Mouse (Mus musculus) c-Kit-positive CD71-positive TER-119-positive erythroid progenitor cells, embryonic 14.5 days (primary cell): ENCODE data around the gene Tmem25.
"Not testable (repeated sequence)": the region's sequence is repeated elsewhere in the genome, so short reads cannot be mapped to it uniquely, and the experiment has no call there.

Source experiments
- DNase-seq: peaks from one replicate; pipeline ENCODE4 v3.0.0-alpha.2; 2013; ENCODE audit warnings: low spot score

Tmem25 gene

DNA sequence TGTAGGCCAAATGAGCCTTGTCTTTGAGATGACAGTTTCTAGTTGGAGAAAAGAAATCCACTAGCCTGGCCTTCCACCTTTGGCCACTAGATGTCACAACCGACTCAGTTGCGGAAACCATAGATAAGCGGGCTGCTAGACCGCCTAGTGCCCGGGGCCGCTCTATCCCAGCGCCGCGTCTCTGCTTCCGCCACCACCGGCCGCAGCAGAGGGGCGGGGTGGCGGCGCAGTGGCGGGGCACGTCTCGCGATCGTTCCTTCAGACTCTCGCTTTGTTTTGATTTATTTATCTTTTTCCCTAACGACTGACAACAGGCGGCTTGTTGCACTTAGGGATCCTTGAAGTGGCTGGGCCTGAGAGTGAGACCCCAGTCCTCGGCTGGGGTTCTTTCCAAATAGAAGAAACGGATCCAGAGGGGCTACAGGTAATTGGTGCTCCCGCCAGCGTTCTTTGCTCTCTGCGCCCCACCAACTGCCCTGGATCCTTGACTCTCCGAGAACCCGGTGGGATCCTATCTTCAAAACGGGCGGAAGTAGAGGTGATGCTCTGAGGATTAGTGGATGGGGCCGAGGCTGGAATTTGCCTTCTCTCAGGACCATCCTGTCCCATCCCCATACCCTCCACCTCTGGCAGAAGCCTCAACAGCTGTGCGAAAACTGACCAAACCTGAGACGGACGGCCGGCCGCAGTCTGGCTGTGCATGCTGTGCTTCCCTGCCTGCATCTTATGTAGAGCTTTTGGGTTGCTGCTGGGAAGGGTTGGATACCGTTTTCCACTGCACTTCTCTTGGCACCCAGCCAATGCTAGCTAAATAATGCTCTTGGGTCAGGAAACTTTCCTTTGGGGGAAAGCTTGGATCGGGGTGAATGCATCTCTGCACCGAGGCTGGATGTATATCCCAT, 26.1 kb downstream of the Tmem25 start:
- peak; percentile 97 for DNase-seq

DNA sequence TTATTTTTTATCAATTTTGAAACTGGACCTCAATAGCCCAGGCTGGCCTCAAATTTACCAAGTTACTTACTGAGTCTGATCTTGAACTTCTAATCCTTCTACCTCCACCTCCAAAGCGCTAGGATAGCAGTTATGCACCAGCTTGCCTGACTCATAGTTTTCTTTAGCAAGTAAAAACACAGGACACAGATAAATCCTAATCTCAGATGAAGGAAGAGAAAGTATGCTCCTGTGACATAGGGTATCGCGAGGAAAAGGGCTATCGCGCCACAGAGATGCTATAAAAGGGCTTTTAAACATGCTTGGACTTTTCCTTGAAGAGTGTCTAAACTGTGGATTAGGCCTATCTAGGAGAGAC, 26.7 kb downstream of the Tmem25 start:
- no peak for DNase-seq

DNA sequence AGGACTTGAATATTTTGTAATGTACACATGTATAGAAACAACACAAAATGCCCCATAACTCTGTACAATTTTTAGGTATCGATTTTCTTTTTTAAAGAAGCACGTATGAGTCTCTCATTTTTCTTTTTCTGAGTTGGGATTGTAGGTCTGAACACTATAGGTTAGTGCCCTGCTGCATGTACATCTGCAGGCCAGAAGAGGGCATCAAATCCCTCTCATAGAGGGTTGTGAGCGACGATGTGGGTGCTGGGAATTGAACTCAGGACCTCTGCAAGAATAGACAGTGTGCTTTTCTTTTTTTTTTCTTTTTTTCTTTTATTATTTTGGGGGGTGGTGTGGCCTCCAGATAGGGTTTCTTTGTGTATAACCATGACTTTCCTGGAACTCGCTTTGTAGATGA, 27.7 kb downstream of the Tmem25 start:
- no peak for DNase-seq

DNA sequence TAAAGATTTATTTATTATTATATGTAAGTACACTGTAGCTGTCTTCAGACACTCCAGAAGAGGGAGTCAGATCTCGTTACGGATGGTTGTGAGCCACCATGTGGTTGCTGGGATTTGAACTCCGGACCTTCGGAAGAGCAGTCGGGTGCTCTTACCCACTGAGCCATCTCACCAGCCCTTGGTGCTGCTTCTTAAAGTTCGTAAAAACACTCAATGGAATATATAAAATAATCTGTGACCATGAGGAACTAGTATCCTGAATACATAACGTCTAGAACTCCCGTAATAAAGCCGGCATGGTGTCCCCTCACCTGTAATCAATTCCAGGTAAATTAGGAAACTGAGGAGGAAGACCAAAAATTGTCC, 31.1 kb downstream of the Tmem25 start:
- not testable (repeated sequence) for DNase-seq

GRCm38 (mm10) chr9:44767101-44768028, 31.7 kb downstream of the Tmem25 start, which contains the start of the genes Arcn1 and Ift46:
Gene Arcn1, minus strand, starts transcription at chr9:44767845.
Gene Ift46, plus strand, starts transcription at chr9:44767908.
- peak; percentile 88 for DNase-seq

- DNase-seq: no peak
Observed at GRCm38 (mm10) chr9:44760873-44761272, 38.2 kb downstream of the Tmem25 start.

DNA sequence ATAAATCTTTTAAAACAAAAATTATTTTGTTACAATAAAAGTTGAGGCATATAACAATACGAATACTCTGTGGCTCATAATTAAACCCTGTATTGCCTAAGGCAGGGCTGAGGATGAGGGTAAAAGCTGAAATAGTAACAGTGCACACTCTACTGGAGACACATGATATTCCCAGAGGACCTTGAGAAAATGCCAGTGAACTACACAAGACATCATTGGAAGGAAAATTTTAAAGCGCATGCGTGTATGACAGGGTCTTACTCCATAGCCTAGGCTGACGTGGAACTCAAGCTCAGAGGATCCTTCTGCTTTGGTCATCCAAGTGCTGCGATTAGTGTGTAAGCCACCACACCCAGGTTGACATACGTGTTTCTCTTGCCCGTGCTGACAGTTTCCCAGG, 50.6 kb downstream of the Tmem25 start:
- DNase-seq: no peak

- DNase-seq: no peak
Observed at GRCm38 (mm10) chr9:44747341-44747740, 51.8 kb downstream of the Tmem25 start.

DNA sequence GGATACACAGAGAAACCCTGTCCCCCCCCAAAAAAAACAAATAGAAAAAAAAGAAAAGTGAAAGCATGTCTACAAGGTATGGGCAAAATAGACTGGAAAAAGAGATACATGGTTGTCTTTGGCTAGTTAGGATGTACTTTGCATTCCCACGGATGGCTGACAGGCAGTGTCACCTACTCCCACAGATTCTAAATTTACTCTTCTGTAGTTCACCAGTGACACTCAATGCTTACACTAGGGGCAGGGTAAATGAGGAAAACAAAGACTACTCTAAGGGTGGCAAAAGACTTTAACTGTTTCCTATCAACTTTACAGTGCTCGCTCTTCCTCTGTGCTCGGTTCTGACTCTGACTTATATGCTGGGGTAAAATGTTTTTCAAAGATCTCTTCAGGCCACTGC, 52.4 kb downstream of the Tmem25 start:
- DNase-seq: no peak

GRCm38 (mm10) chr9:44745371-44745770, 53.7 kb downstream of the Tmem25 start:
- no peak for DNase-seq
